Mouse (Mus musculus) thymus, adult 2 months (tissue): Measurements from ENCODE around the gene Rpl22. TPM values are rescaled to one million over a fixed set of nuclear protein-coding genes. Genes with fewer than 3 reads are reported as not detected.

Source experiments
- DNase-seq: peaks from one replicate; pipeline ENCODE4 v3.0.0; 2021
- H3K27ac ChIP-seq: fragments of 200-500 bp; 2 replicates; pipeline ENCODE4 v1.5.1; 2012; ENCODE audit warnings: low read length, control low read depth; ENCODE audit not compliant: control insufficient read depth, insufficient read depth
- H3K27me3 ChIP-seq: fragments of 200-500 bp; 2 replicates; pipeline ENCODE4 v1.6.1; 2012; ENCODE audit warnings: mild to moderate bottlenecking, low read length, moderate library complexity, mixed read lengths; ENCODE audit not compliant: control insufficient read depth, insufficient read depth
- H3K36me3 ChIP-seq: fragments of 200-500 bp; 2 replicates; pipeline ENCODE4 v1.6.1; 2012; ENCODE audit warnings: mild to moderate bottlenecking, low read length, moderate library complexity; ENCODE audit not compliant: control insufficient read depth, insufficient read depth
- H3K4me1 ChIP-seq: fragments of 200-500 bp; replicated peaks from 2 replicates; pipeline ENCODE4 v1.6.1; 2012; ENCODE audit warnings: low read length; ENCODE audit not compliant: control insufficient read depth, insufficient read depth
- H3K4me3 ChIP-seq: fragments of 200-500 bp; 2 replicates; pipeline ENCODE4 v1.5.1; 2012; ENCODE audit warnings: mild to moderate bottlenecking, low read length, control low read depth, moderate library complexity; ENCODE audit not compliant: control insufficient read depth, insufficient read depth
- CTCF ChIP-seq: fragments of 200-500 bp; IDR thresholded peaks from 2 replicates; pipeline ENCODE4 v1.5.1; 2012; ENCODE audit warnings: mild to moderate bottlenecking, control low read depth, low read length, moderate library complexity, borderline replicate concordance; ENCODE audit not compliant: control insufficient read depth, poor library complexity, insufficient read depth; ENCODE audit errors: extremely low read depth
- POLR2A ChIP-seq: fragments of 200-500 bp; IDR thresholded peaks from 2 replicates; pipeline ENCODE4 v1.6.1; 2012; ENCODE audit warnings: mild to moderate bottlenecking, low read length, control low read depth, moderate library complexity; ENCODE audit not compliant: control insufficient read depth, poor library complexity, insufficient read depth; ENCODE audit errors: extremely low read depth
- WGBS: fragments of 180-500 bp; shearing (Covaris S2); methylation state at CpG from one replicate; pipeline ENCODE4 v1.1.7; 2018; 5-methylcytosine and 5-hydroxymethylcytosine counted together
- polyA plus RNA-seq: library from polyadenylated mRNA; depleted of rRNA; stranded (reverse); fragments of >200 nt; gene quantifications from 2 replicates; pipeline ENCODE4 v1.2.3, GENCODE M21; 2012

The Rpl22 gene
- polyA plus RNA-seq, 1 experiment: 60.3 TPM

GRCm38 (mm10) chr4:152283186-152283950 lies 42.2 kb upstream of the Rpl22 start:
- WGBS: 5% methylated on average over 70 of the region's 70 CpGs
- H3K36me3 ChIP-seq: no peaks in the 10 kb centered on the region
- DNase-seq: peak; percentile 86
- H3K4me3 ChIP-seq: peak overlapping the region; percentile 28
- peaks cover 20% of the 10 kb centered on the region for H3K4me1 ChIP-seq
- no peak overlapping the region for H3K27ac ChIP-seq
- peaks cover 8% of the 10 kb centered on the region; the same call in 1 of the 2 replicates for H3K27me3 ChIP-seq
- TF ChIP-seq CTCF: peak; percentile 97
- no peak for TF ChIP-seq POLR2A

- no peak overlapping the region for H3K27ac ChIP-seq
- no peak overlapping the region for H3K4me3 ChIP-seq
- DNase-seq: peak; percentile 37
- peak; percentile 75; the same call in 1 of the 2 replicates for TF ChIP-seq CTCF
- no peak for TF ChIP-seq POLR2A
- WGBS: 1% methylated on average over 10 of the region's 10 CpGs
- H3K4me1 ChIP-seq: peaks cover 20% of the 10 kb centered on the region
- no peaks in the 10 kb centered on the region for H3K36me3 ChIP-seq
- peaks cover 8% of the 10 kb centered on the region; the same call in 1 of the 2 replicates for H3K27me3 ChIP-seq
These were observed 40.0 kb upstream of the Rpl22 start for GRCm38 (mm10) chr4:152285505-152285904.

- peaks cover 8% of the 10 kb centered on the region; the same call in 1 of the 2 replicates for H3K27me3 ChIP-seq
- no peak for DNase-seq
These were observed 39.4 kb upstream of the Rpl22 start for GRCm38 (mm10) chr4:152286183-152286582.

GRCm38 (mm10) chr4:152286887-152287286 lies 38.7 kb upstream of the Rpl22 start:
- no peaks in the 10 kb centered on the region for H3K36me3 ChIP-seq
- TF ChIP-seq CTCF (no peak), POLR2A (no peak)
- no peak overlapping the region for H3K4me3 ChIP-seq
- peaks cover 20% of the 10 kb centered on the region for H3K4me1 ChIP-seq
- peaks cover 8% of the 10 kb centered on the region; the same call in 1 of the 2 replicates for H3K27me3 ChIP-seq
- H3K27ac ChIP-seq: no peak overlapping the region
- DNase-seq: peak; percentile 73
- 3% methylated on average over 26 of the region's 26 CpGs for WGBS

More at GRCm38 (mm10) chr4:152286183-152286582, 39.4 kb upstream of the Rpl22 start:
- TF ChIP-seq CTCF: no peak
- no peak for TF ChIP-seq POLR2A
- no peak overlapping the region for H3K4me3 ChIP-seq
- no peaks in the 10 kb centered on the region for H3K36me3 ChIP-seq
- 17% methylated on average over 32 of the region's 32 CpGs for whole genome bisulfite sequencing
- H3K27ac ChIP-seq: no peak overlapping the region
- peaks cover 20% of the 10 kb centered on the region for H3K4me1 ChIP-seq

GRCm38 (mm10) chr4:152287317-152288120 lies 38.0 kb upstream of the Rpl22 start:
- no peak overlapping the region for H3K27ac ChIP-seq
- no peak for TF ChIP-seq CTCF
- no peak for TF ChIP-seq POLR2A
- H3K27me3 ChIP-seq: peaks cover 5% of the 10 kb centered on the region; the same call in 1 of the 2 replicates
- H3K4me3 ChIP-seq: no peak overlapping the region
- DNase-seq: no peak
- 26% methylated on average over 19 of the region's 19 CpGs for WGBS
- peaks cover 20% of the 10 kb centered on the region for H3K4me1 ChIP-seq
- H3K36me3 ChIP-seq: no peaks in the 10 kb centered on the region

- Histone ChIP-seq H3K4me1 (peaks cover 12% of the 10 kb centered on the region), H3K4me3 (no peak overlapping the region), H3K27me3 (no peaks in the 10 kb centered on the region; the same call in 1 of the 2 replicates), H3K27ac (no peak overlapping the region), H3K36me3 (no peaks in the 10 kb centered on the region)
- TF ChIP-seq POLR2A (no peak), CTCF (no peak)
- WGBS: 67% methylated on average over 18 of the region's 18 CpGs
- no peak for DNase-seq
These were observed 37.1 kb upstream of the Rpl22 start for GRCm38 (mm10) chr4:152288398-152288945.
